Mouse (Mus musculus): ENCODE measurements around the gene Rrm1. TPM values are rescaled to one million over a fixed set of nuclear protein-coding genes. Genes with fewer than 3 reads are reported as not detected.

Rrm1 gene
- polyA plus RNA-seq, 1 experiment from 2014 or later = 192 TPM

- WGBS = 53% methylated on average over 3 of the region's 3 CpGs
- no peaks in the 10 kb centered on the region for H3K36me3 ChIP-seq
- H3K4me1 ChIP-seq (replicated peaks) = no peaks in the 10 kb centered on the region
- no peak overlapping the region for H3K27ac ChIP-seq
- no peak overlapping the region for H3K4me2 ChIP-seq
- H3K9me3 ChIP-seq = no peaks in the 10 kb centered on the region
- ATAC-seq (ENCODE audit: insufficient number of reproducible peaks, insufficient read depth, low FRiP score, low TSS enrichment, low read depth) = peak; percentile 72; the same call in 1 of the 2 replicates
- H3K27me3 ChIP-seq = peaks cover 17% of the 10 kb centered on the region
- no peak overlapping the region for H3K4me3 ChIP-seq (replicated peaks)
- H3K9ac ChIP-seq (replicated peaks) = no peak overlapping the region
These were observed 65.4 kb downstream of the Rrm1 start for GRCm38 (mm10) chr7:102506848-102507247.

GRCm38 (mm10) chr7:102508066-102508465 is 66.6 kb downstream of the Rrm1 start:
- H3K4me2 ChIP-seq = no peak overlapping the region
- no peaks in the 10 kb centered on the region for H3K36me3 ChIP-seq
- H3K9me3 ChIP-seq = no peaks in the 10 kb centered on the region
- H3K9ac ChIP-seq (replicated peaks) = no peak overlapping the region
- no peak overlapping the region for H3K4me3 ChIP-seq (replicated peaks)
- WGBS = 88% methylated on average over 9 of the region's 9 CpGs
- H3K27me3 ChIP-seq = peaks cover 28% of the 10 kb centered on the region
- peaks cover 5% of the 10 kb centered on the region; the same call in 1 of the 2 replicates for H3K4me1 ChIP-seq (replicated peaks)
- no peak for ATAC-seq (ENCODE audit: insufficient number of reproducible peaks, insufficient read depth, low FRiP score, low TSS enrichment, low read depth)
- no peak overlapping the region for H3K27ac ChIP-seq

- peaks cover 31% of the 10 kb centered on the region for H3K27me3 ChIP-seq
- H3K4me3 ChIP-seq (replicated peaks) = no peak overlapping the region
- ATAC-seq (ENCODE audit: insufficient number of reproducible peaks, insufficient read depth, low FRiP score, low TSS enrichment, low read depth) = no peak
- H3K27ac ChIP-seq = no peak overlapping the region
- H3K4me2 ChIP-seq = no peak overlapping the region
- peaks cover 5% of the 10 kb centered on the region; the same call in 1 of the 2 replicates for H3K4me1 ChIP-seq (replicated peaks)
- H3K36me3 ChIP-seq = no peaks in the 10 kb centered on the region
- H3K9ac ChIP-seq (replicated peaks) = no peak overlapping the region
- H3K9me3 ChIP-seq = no peaks in the 10 kb centered on the region
- 93% methylated on average over 6 of the region's 6 CpGs for whole genome bisulfite sequencing
These were observed 67.2 kb downstream of the Rrm1 start for GRCm38 (mm10) chr7:102508666-102509065.

- H3K9me3 ChIP-seq = no peaks in the 10 kb centered on the region
- H3K4me1 ChIP-seq (replicated peaks) = peaks cover 5% of the 10 kb centered on the region; the same call in 1 of the 2 replicates
- H3K36me3 ChIP-seq = no peaks in the 10 kb centered on the region
- peaks cover 40% of the 10 kb centered on the region for H3K27me3 ChIP-seq
- no peak for ATAC-seq (ENCODE audit: insufficient number of reproducible peaks, insufficient read depth, low FRiP score, low TSS enrichment, low read depth)
- no peak overlapping the region for H3K4me3 ChIP-seq (replicated peaks)
- no peak overlapping the region for H3K27ac ChIP-seq
- WGBS = 68% methylated on average over 7 of the region's 7 CpGs
- H3K9ac ChIP-seq (replicated peaks) = no peak overlapping the region
- no peak overlapping the region for H3K4me2 ChIP-seq
These were observed 68.2 kb downstream of the Rrm1 start for GRCm38 (mm10) chr7:102509726-102510125.

GRCm38 (mm10) chr7:102511927-102512326 is 70.4 kb downstream of the Rrm1 start:
- no peaks in the 10 kb centered on the region for H3K9me3 ChIP-seq
- 89% methylated on average over 10 of the region's 10 CpGs for WGBS
- H3K27ac ChIP-seq = no peak overlapping the region
- peaks cover 53% of the 10 kb centered on the region for H3K27me3 ChIP-seq
- H3K9ac ChIP-seq (replicated peaks) = no peak overlapping the region
- peaks cover 9% of the 10 kb centered on the region; the same call in 1 of the 2 replicates for H3K4me1 ChIP-seq (replicated peaks)
- no peak overlapping the region for H3K4me3 ChIP-seq (replicated peaks)
- H3K36me3 ChIP-seq = no peaks in the 10 kb centered on the region
- ATAC-seq (ENCODE audit: insufficient number of reproducible peaks, insufficient read depth, low FRiP score, low TSS enrichment, low read depth) = no peak
- H3K4me2 ChIP-seq = no peak overlapping the region

- no peak overlapping the region for H3K27ac ChIP-seq
- peak; percentile 85 for ATAC-seq (ENCODE audit: insufficient number of reproducible peaks, insufficient read depth, low FRiP score, low TSS enrichment, low read depth)
- 1% methylated on average over 54 of the region's 54 CpGs for WGBS
- peaks cover 9% of the 10 kb centered on the region; the same call in 1 of the 2 replicates for H3K4me1 ChIP-seq (replicated peaks)
- peak overlapping the region; percentile 84 for H3K4me2 ChIP-seq
- H3K4me3 ChIP-seq (replicated peaks) = peak overlapping the region; percentile 46
- no peaks in the 10 kb centered on the region for H3K36me3 ChIP-seq
- H3K9me3 ChIP-seq = no peaks in the 10 kb centered on the region
- H3K9ac ChIP-seq (replicated peaks) = peak overlapping the region; percentile 68
- H3K27me3 ChIP-seq = peaks cover 53% of the 10 kb centered on the region
These were observed 71.4 kb downstream of the Rrm1 start for GRCm38 (mm10) chr7:102512814-102513435.

GRCm38 (mm10) chr7:102514144-102514543 is 72.6 kb downstream of the Rrm1 start:
- no peak overlapping the region for H3K9ac ChIP-seq (replicated peaks)
- 62% methylated on average over 4 of the region's 4 CpGs for WGBS
- H3K27ac ChIP-seq = no peak overlapping the region
- H3K36me3 ChIP-seq = no peaks in the 10 kb centered on the region
- no peak overlapping the region for H3K4me3 ChIP-seq (replicated peaks)
- H3K4me1 ChIP-seq (replicated peaks) = peaks cover 9% of the 10 kb centered on the region; the same call in 1 of the 2 replicates
- H3K9me3 ChIP-seq = no peaks in the 10 kb centered on the region
- no peak for ATAC-seq (ENCODE audit: insufficient number of reproducible peaks, insufficient read depth, low FRiP score, low TSS enrichment, low read depth)
- peaks cover 53% of the 10 kb centered on the region for H3K27me3 ChIP-seq
- H3K4me2 ChIP-seq = no peak overlapping the region

GRCm38 (mm10) chr7:102516261-102517050 is 75.0 kb downstream of the Rrm1 start:
- Histone ChIP-seq H3K27ac (no peak overlapping the region), H3K36me3 (no peaks in the 10 kb centered on the region), H3K4me2 (no peak overlapping the region), H3K27me3 (peaks cover 40% of the 10 kb centered on the region), H3K4me1 (replicated peaks) (peaks cover 9% of the 10 kb centered on the region; the same call in 1 of the 2 replicates), H3K4me3 (replicated peaks) (no peak overlapping the region), H3K9me3 (no peaks in the 10 kb centered on the region), H3K9ac (replicated peaks) (no peak overlapping the region)
- 72% methylated on average over 10 of the region's 10 CpGs for WGBS
- ATAC-seq (ENCODE audit: insufficient number of reproducible peaks, insufficient read depth, low FRiP score, low TSS enrichment, low read depth) = no peak

- no peak for ATAC-seq (ENCODE audit: insufficient number of reproducible peaks, insufficient read depth, low FRiP score, low TSS enrichment, low read depth)
- H3K4me3 ChIP-seq (replicated peaks) = no peak overlapping the region
These were observed 75.5 kb downstream of the Rrm1 start for GRCm38 (mm10) chr7:102517051-102517335.

More at GRCm38 (mm10) chr7:102517051-102517335, 75.5 kb downstream of the Rrm1 start:
- no peak overlapping the region for H3K4me2 ChIP-seq
- H3K27me3 ChIP-seq = peaks cover 34% of the 10 kb centered on the region
- WGBS = 79% methylated on average over 2 of the region's 2 CpGs
- peaks cover 9% of the 10 kb centered on the region; the same call in 1 of the 2 replicates for H3K4me1 ChIP-seq (replicated peaks)
- H3K36me3 ChIP-seq = no peaks in the 10 kb centered on the region
- H3K9ac ChIP-seq (replicated peaks) = no peak overlapping the region
- H3K27ac ChIP-seq = no peak overlapping the region
- no peaks in the 10 kb centered on the region for H3K9me3 ChIP-seq

All from limb, embryonic 12.5 days (tissue).